Mouse (Mus musculus) liver, adult 2 months (tissue): ENCODE data around the gene Cgref1.

ENCODE experiments used
- CTCF ChIP-seq: fragments of 200-500 bp; IDR thresholded peaks from 2 replicates; pipeline ENCODE4 v1.5.1; 2011; ENCODE audit warnings: low read depth, low read length, control low read depth
- POLR2A ChIP-seq: fragments of 200-500 bp; IDR thresholded peaks from 2 replicates; pipeline ENCODE4 v1.6.1; 2011; ENCODE audit warnings: low read length, control low read depth; ENCODE audit not compliant: insufficient read depth; ENCODE audit errors: extremely low read depth

DNA sequence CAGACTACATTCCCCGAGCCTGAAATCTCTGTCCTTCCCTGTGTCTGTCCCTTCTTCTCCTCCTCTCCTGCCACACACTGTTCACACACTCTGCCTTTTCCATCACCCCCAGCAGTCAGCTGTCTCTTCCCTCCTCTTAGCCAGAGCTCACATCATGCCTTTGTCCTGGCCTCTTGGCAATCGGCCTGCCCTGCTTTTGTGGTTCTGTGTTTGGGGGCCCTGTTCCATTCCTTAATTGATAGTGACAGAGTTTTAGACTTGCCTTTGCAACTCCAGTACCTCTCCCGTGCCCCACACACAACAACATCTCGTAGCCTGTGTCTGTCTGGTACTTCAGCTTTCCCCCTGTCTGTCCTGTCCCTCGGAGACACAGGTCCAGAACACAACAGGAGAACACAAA, 33.2 kb downstream of the Cgref1 start:
- TF ChIP-seq POLR2A, result no peak
- no peak for TF ChIP-seq CTCF
